Mouse (Mus musculus): ENCODE measurements around the gene Extl1. TPM values are rescaled to one million over a fixed set of nuclear protein-coding genes. Genes with fewer than 3 reads are reported as not detected.
"Not testable (repeated sequence)": the region's sequence is repeated elsewhere in the genome, so short reads cannot be mapped to it uniquely, and the experiment has no call there.

Extl1 gene
- polyA plus RNA-seq (2012; ENCODE audit: insufficient read depth, low replicate concordance): not detected in 2 replicates

DNA sequence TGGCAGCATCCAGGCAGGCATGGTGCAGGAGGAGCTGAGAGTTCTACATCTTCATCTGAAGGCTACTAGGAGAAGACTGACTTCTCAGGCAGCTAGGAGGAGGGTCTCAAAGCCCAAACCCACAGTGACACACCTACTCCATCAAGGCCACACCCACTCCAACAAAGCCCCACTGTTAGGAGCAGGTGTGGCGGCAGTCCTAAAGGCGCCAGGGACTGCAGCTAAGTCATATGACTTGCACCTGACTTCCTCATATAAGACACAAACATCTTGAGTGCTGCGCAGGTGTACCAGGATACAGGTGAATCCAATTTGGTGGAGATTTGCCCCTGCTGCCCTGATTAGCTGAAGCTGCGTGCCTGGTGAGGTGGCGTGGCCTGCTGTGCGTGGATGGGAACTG, at the start of gene Extl1:
Extl1 (minus strand) TSS at position 101 of the 400 bp plus-strand sequence.
- not testable (repeated sequence) for H3K4me1 ChIP-seq; H3K4me3 ChIP-seq (replicated peaks); H3K36me3 ChIP-seq (replicated peaks; ENCODE audit: low read length)
- peaks cover 15% of the 10 kb centered on the region for H3K9me3 ChIP-seq
- peaks cover 35% of the 10 kb centered on the region for H3K27me3 ChIP-seq (replicated peaks)

DNA sequence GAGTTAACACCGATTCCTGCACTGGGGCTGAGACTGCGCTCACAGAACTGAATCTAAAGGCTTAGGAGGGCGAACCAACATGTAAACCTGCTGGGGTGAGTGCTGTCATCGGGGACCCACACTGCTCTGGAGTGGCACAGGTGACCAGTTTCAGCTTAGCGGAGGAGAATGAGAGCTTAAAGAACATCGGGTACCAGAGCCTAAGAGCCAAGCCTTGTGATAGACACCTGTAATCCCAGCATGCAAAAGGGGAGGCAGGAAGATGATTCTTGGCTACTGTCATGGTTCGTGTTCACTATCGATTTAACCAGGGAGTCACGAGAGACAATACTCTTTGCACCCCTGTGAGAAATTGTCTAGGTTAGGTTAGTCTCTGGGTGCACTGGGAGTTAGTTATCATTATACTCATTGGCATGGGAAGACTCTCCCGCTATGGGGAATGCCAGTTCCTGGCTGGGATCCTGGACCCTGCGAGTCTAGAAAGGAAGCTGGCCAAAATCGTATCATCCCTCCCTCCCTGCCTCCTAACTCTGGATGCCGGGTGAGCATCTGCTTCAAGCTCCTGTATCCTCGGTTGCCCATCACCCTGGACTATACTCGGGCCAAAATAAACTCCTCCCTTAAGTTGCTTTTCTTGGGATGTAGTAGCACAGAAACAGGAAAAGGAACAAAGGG, 49.2 kb upstream of the Extl1 start:
- Histone ChIP-seq H3K27me3 (replicated peaks) (peaks cover 50% of the 10 kb centered on the region), H3K36me3 (replicated peaks; ENCODE audit: low read length) (no peaks in the 10 kb centered on the region), H3K9me3 (no peaks in the 10 kb centered on the region), H3K4me1 (no peaks in the 10 kb centered on the region), H3K4me3 (replicated peaks) (no peak overlapping the region)
- TF ChIP-seq FLI1 (IDR thresholded peaks at IDR 0.05; ENCODE audit: low read length) (no peak), GATA1 (IDR thresholded peaks at IDR 0.05; ENCODE audit: borderline replicate concordance, low read length) (no peak)

DNA sequence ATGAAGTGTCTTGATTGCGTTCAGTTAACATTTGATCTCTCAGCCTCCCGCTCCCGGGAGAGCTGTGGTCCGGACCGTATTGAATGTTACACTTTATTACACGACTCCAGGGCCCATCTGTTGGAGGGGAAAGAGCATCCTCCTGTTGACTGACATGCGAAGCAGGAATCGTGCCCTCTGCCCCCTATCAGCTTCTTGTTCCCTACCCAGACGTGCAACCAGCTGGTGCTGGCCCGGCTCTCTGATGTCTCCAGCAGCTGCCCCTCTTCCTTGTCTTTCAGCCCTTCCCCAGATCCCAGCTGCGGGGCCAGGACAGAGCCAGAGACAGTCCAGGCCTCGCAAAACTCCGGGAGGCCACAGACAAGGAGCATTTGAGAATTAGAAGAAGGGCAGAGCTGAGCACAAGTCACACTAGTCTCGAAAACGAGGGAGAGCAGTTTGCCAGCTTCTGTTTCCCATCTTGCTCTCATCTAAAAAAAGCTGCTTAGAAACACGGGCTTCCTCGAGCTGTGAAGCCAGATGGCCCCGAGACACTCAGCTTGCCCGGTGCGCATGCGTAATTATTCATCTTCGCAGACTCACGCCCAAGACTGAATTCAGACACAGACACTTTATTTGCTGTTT, 46.8 kb upstream of the Extl1 start:
- no peak overlapping the region for H3K4me3 ChIP-seq (replicated peaks)
- peaks cover 20% of the 10 kb centered on the region for H3K36me3 ChIP-seq (replicated peaks; ENCODE audit: low read length)
- no peaks in the 10 kb centered on the region for H3K9me3 ChIP-seq
- no peak for TF ChIP-seq GATA1 (IDR thresholded peaks at IDR 0.05; ENCODE audit: borderline replicate concordance, low read length)
- no peak for TF ChIP-seq FLI1 (IDR thresholded peaks at IDR 0.05; ENCODE audit: low read length)
- H3K27me3 ChIP-seq (replicated peaks): peaks cover 35% of the 10 kb centered on the region
- no peaks in the 10 kb centered on the region for H3K4me1 ChIP-seq

DNA sequence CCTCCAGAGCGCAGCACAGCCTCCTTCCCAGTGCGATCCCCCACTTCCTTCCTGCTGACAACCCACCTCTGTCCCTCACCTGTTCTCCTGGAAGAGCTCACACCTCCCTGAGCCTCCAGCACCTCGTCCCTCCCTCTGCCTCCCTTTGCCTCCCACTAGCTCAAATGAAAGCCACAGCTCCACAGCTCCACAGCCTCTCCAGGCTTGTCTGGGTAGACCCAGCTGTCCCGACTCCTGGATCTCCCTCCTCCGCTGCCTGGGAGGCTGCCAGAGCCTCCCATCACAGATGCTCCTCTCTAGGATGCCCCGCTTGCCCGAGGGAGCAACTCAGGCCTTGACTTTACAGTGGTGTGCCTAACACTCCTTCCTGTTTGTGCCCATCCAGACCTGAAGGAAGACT, 41.4 kb upstream of the Extl1 start:
- no peaks in the 10 kb centered on the region for H3K9me3 ChIP-seq
- H3K4me1 ChIP-seq: no peaks in the 10 kb centered on the region
- peaks cover 5% of the 10 kb centered on the region for H3K27me3 ChIP-seq (replicated peaks)
- no peak overlapping the region for H3K4me3 ChIP-seq (replicated peaks)
- TF ChIP-seq GATA1 (IDR thresholded peaks at IDR 0.05; ENCODE audit: borderline replicate concordance, low read length): no peak
- no peak for TF ChIP-seq FLI1 (IDR thresholded peaks at IDR 0.05; ENCODE audit: low read length)
- H3K36me3 ChIP-seq (replicated peaks; ENCODE audit: low read length): peaks cover 72% of the 10 kb centered on the region

DNA sequence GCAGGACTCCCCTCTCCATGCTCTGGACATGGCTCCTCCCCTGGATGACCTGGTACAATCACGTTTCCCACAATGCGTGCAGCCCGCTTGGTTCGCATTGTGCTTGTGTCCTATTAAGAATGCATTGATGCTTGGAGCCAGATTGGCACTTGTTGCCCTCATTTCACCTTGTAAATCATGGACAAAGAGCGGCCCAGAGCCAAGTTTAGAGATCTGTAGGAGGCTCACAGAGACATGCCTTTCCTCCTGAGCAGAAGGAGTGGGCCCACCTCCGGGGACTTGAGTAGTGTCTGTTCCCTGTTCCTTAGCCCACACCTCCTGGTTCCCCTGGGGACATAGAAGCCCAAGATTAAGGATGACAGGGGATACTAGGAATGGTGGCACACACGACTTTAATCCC, 40.3 kb upstream of the Extl1 start:
- Histone ChIP-seq H3K27me3 (replicated peaks) (no peaks in the 10 kb centered on the region), H3K4me3 (replicated peaks) (no peak overlapping the region), H3K4me1 (no peaks in the 10 kb centered on the region), H3K36me3 (replicated peaks; ENCODE audit: low read length) (peaks cover 83% of the 10 kb centered on the region), H3K9me3 (no peaks in the 10 kb centered on the region)
- TF ChIP-seq FLI1 (IDR thresholded peaks at IDR 0.05; ENCODE audit: low read length) (no peak), GATA1 (IDR thresholded peaks at IDR 0.05; ENCODE audit: borderline replicate concordance, low read length) (no peak)

DNA sequence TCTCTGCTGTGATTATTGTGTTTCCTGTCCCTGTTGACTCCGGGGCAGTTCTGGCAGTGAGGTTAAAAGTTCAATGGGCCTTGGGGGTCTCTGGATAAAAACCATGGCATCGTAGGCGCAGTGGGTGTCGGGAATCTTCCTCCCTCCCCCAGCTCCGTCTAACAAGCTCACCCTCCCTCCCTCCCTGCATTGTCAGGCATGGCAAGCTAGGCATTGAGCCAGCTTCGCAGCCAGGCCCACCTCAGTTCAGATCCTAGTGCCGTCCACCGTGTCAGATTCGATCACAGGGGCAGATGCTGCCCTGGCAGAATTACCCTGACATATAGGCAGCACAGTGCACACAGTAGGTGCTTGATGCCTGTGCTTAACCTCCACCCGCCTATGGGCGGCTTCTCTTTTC, 38.3 kb upstream of the Extl1 start:
- no peak for TF ChIP-seq FLI1 (IDR thresholded peaks at IDR 0.05; ENCODE audit: low read length)
- TF ChIP-seq GATA1 (IDR thresholded peaks at IDR 0.05; ENCODE audit: borderline replicate concordance, low read length): no peak
- H3K4me3 ChIP-seq (replicated peaks): no peak overlapping the region
- peaks cover 7% of the 10 kb centered on the region for H3K9me3 ChIP-seq
- no peaks in the 10 kb centered on the region for H3K4me1 ChIP-seq
- no peaks in the 10 kb centered on the region for H3K27me3 ChIP-seq (replicated peaks)
- peaks cover 95% of the 10 kb centered on the region for H3K36me3 ChIP-seq (replicated peaks; ENCODE audit: low read length)

DNA sequence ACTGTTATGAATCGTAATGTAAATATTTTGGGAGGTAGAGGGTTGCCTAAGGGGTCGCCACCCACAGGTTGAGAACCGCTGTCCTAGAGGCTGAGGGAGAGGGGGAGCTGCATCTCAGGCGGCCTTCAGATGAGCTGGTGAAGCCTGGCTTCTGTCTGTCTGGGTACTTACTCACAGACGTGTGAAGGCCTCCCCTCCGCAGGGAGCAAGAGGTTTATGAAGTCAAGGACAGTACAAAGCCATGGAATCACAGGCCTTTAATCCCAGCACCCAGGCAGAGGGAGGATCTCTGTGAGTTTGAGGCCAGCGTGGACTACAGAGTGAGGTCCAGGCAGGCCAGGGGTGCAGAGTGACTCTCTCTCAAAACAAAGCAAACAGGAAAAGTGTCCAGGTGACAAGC, 33.5 kb upstream of the Extl1 start:
- TF ChIP-seq GATA1 (IDR thresholded peaks at IDR 0.05; ENCODE audit: borderline replicate concordance, low read length) (no peak), FLI1 (IDR thresholded peaks at IDR 0.05; ENCODE audit: low read length) (no peak)
- Histone ChIP-seq H3K27me3 (replicated peaks) (no peaks in the 10 kb centered on the region), H3K4me1 (no peaks in the 10 kb centered on the region), H3K36me3 (replicated peaks; ENCODE audit: low read length) (peaks cover 92% of the 10 kb centered on the region), H3K4me3 (replicated peaks) (no peak overlapping the region), H3K9me3 (peaks cover 7% of the 10 kb centered on the region)

DNA sequence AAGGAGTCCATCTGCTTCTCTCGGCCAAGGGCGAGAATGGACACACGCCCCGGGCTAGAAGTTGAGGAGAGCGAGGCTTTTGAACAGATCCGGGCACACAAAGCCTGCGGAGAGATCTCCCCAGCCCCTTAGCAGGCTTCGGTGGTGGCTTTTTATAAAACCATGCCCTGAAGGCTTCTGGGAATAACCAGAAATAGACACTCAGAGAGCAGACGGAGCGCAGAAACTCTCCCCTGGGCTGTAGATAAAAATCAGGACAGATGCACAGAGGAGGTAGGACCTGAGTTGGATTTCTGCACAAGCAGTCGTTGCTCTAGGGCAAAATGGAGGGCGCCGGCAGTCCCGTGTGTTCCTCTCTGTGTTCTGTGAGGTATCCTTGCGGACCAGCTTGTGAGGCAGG, 33.0 kb upstream of the Extl1 start:
- H3K9me3 ChIP-seq: peaks cover 7% of the 10 kb centered on the region
- H3K27me3 ChIP-seq (replicated peaks): no peaks in the 10 kb centered on the region
- peaks cover 92% of the 10 kb centered on the region for H3K36me3 ChIP-seq (replicated peaks; ENCODE audit: low read length)
- H3K4me3 ChIP-seq (replicated peaks): no peak overlapping the region
- TF ChIP-seq GATA1 (IDR thresholded peaks at IDR 0.05; ENCODE audit: borderline replicate concordance, low read length): no peak
- TF ChIP-seq FLI1 (IDR thresholded peaks at IDR 0.05; ENCODE audit: low read length): no peak
- H3K4me1 ChIP-seq: no peaks in the 10 kb centered on the region

DNA sequence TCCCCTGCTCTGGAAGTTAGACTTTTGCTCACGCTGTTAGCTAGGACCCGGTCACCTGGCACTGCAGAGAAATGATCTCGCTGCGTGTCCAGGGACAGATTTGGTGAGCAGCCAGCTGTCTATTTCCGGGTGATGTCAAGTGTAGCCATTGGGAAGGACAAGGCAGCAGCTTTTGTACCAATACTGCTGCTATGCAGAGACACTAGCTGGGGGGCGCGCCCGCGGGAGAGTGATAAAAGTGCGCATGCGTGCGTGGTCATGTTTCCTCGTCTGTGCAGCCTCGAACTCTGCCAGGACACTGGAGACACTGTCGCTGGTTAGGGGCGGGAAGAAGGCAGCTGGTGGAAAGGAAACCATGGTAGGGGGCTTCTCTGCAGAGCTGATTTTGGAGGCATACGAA, 32.5 kb upstream of the Extl1 start:
- Histone ChIP-seq H3K9me3 (peaks cover 7% of the 10 kb centered on the region), H3K4me1 (no peaks in the 10 kb centered on the region), H3K4me3 (replicated peaks) (no peak overlapping the region), H3K27me3 (replicated peaks) (no peaks in the 10 kb centered on the region), H3K36me3 (replicated peaks; ENCODE audit: low read length) (peaks cover 92% of the 10 kb centered on the region)
- no peak for TF ChIP-seq FLI1 (IDR thresholded peaks at IDR 0.05; ENCODE audit: low read length)
- TF ChIP-seq GATA1 (IDR thresholded peaks at IDR 0.05; ENCODE audit: borderline replicate concordance, low read length): no peak

DNA sequence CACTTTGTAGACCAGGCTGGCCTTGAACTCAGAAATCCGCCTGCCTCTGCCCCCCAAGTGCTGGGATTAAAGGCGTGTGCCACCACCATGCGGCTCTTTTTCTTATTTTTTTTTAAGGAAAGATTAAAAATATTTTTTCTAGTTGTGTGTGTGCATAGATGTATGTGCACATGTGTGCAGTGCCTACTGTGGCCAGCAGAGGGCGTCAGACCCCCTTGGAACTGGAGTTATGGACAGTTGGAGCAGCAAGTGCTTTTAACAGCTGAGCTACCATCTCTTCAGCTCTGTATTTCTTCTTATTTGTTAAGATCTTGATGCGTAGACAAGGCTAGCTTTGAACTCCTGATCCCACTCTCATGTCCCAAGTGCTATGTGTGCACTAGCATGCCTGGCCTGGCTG, 25.6 kb upstream of the Extl1 start:
- Histone ChIP-seq H3K36me3 (replicated peaks; ENCODE audit: low read length) (peaks cover 80% of the 10 kb centered on the region), H3K4me3 (replicated peaks) (no peak overlapping the region), H3K9me3 (no peaks in the 10 kb centered on the region), H3K27me3 (replicated peaks) (no peaks in the 10 kb centered on the region), H3K4me1 (peaks cover 18% of the 10 kb centered on the region)
- TF ChIP-seq FLI1 (IDR thresholded peaks at IDR 0.05; ENCODE audit: low read length) (no peak), GATA1 (IDR thresholded peaks at IDR 0.05; ENCODE audit: borderline replicate concordance, low read length) (no peak)

All from megakaryocyte, embryonic 14.5 days (primary cell).